Mouse (Mus musculus) embryo, embryonic 10.5 days (tissue): Measurements from ENCODE around the gene Arhgef19.

ENCODE experiments used
- DNase-seq: peaks from one replicate; pipeline ENCODE4 v3.0.0-alpha.2; 2015; ENCODE audit warnings: low spot score

Arhgef19 gene

DNA sequence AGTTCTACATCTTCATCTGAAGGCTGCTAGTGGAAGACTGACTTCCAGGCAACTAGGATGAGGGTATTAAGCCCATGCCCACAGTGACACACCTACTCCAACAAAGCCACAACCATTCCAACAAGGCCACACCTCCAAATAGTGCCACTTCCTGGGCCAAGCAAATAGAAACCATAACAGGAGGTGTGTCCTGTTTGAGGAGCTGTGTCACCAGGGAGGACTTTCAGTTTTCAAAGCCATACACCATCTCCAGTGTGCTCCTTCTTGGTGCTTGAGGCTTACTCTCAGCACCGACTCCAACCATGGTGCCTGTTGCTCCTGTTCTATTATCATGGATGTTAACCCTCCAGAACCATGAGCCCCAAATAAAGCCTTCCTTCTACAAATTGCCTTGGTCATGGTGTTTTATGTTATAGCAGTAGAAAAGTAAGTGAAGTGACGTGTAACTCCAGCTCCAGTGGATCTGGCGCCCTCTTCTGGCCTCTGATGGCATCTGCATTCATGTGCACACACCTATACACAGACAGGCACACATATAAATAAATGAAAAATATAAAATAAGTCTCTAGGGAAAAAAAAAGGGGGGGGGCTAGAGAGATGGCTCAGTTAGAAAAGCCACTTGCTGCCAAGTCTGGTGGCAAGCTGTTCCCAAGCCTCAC lies 26.8 kb downstream of the Arhgef19 start:
- no peak for DNase-seq

GRCm38 (mm10) chr4:141267250-141267649 lies 28.0 kb downstream of the Arhgef19 start:
- no peak for DNase-seq

DNA sequence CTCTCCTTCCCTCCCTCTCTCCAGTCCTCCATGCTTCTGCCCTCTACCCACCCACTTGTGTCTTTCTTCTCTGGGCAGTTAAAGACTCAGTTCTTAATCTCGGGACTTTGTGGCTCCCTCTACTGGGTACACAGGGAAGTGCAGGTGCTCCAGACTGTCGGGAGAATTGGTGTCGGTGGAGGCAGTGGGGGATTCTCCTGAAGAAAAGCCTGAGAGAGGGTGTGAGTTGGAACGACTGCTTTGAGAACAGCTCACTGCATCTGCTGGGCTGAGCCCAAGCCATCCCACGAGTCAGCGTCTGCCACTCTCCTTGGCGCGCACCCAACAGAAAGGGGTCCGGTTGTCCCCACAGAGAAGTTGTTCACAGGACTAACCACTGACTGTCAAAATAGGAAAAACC lies 28.5 kb downstream of the Arhgef19 start:
- DNase-seq, result peak; percentile 83

DNA sequence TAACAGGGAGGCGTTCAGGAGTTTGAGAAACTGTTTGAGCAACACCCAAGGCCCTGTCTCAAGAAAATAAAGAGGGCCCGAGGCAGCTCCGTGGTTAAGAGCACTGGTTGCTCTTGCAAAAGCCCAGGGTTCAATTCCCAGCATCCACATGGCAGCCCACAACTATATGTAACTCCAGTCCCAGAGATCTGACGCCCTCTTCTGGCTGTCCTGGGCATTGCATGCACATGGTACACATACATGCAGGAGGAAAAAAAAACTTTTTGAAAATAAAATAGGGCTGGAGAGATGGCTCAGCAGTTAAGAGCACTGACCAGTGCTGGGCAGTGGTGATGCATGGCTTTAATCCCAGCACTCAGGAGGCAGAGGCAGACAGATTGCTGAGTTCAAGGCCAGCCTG lies 29.1 kb downstream of the Arhgef19 start:
- no peak for DNase-seq

GRCm38 (mm10) chr4:141269080-141269479 lies 29.8 kb downstream of the Arhgef19 start:
- no peak for DNase-seq

DNA sequence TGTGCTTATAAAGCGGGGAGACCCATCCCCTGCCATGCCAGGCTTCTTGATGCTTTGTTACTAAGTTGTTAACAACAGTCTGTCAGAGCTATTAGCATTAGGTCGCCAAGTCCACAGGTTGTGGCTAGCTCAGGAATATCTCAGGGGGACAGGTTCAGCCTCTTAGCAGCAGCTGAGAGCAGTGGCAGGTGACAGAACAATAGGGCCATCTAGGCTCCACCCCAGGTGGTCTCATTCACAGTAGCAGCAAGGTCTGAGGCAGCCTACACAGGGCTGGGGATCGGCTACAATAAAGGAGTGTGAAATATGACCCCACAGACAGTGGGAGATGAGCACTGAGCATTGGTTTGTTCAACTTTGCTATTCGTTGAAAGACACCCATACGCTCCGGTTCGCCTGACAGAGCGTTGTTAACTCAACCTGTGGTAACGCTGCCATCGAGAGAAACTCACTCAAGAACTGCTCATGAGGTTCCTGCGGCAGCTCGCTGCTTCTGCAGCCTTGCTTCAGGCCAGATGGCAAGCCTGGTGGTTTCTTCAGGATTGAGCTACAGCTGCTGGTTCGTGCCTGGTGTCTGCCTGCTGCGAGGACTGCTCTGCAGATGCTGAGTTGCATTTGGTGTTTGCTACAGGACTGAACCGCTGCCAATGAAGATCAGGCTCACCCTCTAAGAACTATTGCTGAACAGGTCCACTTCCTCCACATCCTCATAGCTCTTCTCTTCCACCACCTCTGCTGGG lies 31.1 kb downstream of the Arhgef19 start:
- DNase-seq, result no peak

- DNase-seq, result no peak
Measured at GRCm38 (mm10) chr4:141271228-141271627, 31.9 kb downstream of the Arhgef19 start.

DNA sequence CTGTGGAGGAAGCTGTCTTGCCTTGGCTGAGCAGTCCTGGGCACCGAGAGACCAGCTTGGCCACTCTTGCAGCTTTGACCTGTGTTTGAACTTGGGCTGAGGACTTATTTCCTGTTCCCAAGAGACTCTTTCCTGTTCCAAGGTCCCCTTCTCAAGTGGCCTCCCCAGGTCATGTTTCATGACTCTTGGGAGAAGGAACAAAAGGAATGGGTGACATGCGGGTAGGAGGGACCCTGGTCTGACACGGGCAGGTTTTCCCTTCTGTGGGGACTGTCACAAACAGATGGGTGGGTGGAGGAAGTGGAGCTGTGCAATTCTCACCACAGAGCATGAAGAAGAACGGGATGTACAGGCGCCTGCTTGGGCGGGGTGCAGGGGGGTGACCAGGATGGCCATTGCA lies 32.4 kb downstream of the Arhgef19 start:
- no peak for DNase-seq

- no peak for DNase-seq
Measured at GRCm38 (mm10) chr4:141272878-141273277, 33.6 kb downstream of the Arhgef19 start.

GRCm38 (mm10) chr4:141273296-141273695 lies 34.0 kb downstream of the Arhgef19 start:
- peak; percentile 91 for DNase-seq

DNA sequence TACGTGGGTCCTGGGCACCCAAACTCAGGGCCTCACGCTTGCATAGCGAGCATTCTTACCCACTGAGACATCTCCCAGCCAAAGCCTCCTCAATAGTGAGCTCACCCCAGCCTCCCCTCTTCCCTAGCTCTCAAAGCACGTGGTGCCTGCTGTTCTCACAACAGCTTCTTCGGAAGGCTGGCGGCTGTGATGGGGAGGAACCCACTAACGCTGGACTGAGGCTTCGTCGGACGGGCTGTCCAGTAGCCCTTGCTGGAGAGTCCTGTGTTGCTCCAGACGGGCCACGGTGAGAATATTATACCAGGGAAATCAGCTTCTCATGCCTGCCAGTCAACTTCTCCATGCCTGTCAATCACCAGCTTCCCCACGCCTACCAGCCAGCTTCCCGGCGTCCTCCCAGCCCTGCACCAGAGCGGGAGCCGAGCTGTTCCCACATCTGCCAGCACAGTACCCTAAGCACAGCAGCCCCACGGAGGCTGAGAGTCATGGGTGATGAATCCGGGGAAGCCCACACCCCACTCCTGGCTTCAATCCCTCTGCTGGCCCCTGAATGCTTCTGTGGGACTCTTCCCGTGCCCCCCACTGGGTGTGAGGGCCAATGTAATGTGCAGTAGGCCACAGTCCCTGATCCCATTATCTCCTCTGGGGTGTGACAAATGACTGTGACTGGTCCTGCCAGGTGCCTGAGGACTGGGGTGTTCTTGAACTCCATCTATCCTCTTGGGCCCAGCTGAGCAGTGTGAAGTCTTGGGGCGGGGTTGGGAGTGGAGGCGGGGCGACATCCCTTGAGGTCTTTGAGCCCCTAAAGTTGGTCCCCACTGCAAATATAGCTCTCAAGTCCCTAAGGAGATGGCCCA lies 35.4 kb downstream of the Arhgef19 start:
- DNase-seq, result no peak

GRCm38 (mm10) chr4:141277157-141277556 lies 37.9 kb downstream of the Arhgef19 start:
- no peak for DNase-seq

DNA sequence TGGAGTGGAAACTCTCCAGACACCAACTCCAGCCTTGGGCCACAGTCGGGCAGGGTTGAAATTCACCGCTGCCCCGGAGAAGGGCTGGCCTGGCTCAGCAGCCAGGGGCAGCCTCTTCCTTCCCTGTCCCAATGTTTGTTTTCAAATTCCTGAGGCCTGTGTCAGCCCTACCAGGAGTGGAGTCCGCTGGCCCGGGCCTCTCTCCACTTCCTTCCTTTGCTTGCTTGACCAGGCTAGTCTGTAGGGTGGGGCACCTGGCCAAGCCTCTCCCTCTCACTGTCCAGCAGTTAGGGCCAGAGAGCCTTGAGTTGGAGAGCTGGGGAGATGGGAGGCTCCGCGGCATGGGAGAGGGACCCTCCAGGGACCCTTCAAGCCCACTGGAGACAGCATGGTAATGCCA lies 38.9 kb downstream of the Arhgef19 start:
- no peak for DNase-seq

GRCm38 (mm10) chr4:141279327-141279726 lies 40.0 kb downstream of the Arhgef19 start:
- DNase-seq, result no peak

DNA sequence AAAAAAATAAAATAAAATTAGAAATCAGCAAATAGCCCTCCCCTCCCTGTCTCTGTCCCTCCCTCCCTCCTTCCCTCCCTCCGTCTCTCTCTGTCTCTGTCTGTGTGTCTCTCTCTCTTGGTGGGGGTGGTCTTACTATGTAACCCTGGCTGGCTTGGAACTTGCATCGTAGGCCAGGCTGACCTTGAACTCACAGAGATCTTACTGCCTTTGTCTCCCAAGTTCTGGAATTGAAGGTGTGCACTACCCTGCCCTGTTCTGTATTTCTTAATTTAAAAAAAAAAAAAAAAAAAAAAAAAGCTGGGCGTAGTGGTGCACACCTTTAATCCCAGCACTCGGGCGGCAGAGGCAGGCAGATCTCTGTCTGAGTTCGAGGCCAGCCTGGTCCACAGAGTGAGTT lies 40.5 kb downstream of the Arhgef19 start:
- no peak for DNase-seq

GRCm38 (mm10) chr4:141280471-141280870 lies 41.2 kb downstream of the Arhgef19 start:
- DNase-seq, result no peak

GRCm38 (mm10) chr4:141281153-141281552 lies 41.9 kb downstream of the Arhgef19 start:
- no peak for DNase-seq

- no peak for DNase-seq
Measured at GRCm38 (mm10) chr4:141281578-141281977, 42.3 kb downstream of the Arhgef19 start.

DNA sequence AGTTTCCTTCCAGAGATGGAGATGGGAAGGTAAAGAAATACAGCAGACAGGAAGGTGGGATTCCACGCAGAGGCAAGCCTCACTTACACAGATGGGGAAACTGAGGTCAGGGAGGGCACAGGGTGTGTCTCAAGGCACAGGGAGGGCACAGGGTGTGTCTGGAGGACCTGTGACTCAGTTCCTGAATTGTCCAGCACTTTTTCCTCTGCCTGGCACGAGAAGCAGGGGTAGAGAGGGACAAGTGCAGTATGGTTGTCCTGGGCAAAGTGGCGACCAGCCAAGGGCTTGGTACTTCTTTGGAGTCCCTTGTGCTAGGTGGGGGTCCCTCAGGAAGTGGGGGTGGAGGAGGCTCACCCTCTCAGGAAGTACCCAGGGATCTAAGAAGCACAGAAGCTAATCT lies 42.8 kb downstream of the Arhgef19 start:
- DNase-seq, result no peak

DNA sequence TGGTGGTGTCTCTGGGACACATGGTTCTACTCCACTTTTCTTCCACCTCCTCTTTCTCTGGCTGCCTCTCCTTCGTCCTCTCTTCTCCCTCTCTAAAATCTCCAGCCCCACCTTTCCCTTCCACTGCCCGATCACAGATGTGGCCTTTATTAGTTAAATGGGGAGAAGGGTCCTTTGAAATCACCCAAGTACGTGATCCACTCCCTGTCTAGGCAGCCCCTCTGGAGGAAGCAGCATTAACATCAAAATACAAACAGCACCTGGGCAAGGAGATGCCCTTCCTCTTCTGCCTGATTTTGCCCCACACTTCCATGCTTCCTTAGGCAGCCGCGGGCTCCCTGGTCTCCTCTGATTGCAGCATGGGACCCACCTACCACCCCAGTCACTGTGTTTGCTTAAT lies 43.3 kb downstream of the Arhgef19 start:
- no peak for DNase-seq

DNA sequence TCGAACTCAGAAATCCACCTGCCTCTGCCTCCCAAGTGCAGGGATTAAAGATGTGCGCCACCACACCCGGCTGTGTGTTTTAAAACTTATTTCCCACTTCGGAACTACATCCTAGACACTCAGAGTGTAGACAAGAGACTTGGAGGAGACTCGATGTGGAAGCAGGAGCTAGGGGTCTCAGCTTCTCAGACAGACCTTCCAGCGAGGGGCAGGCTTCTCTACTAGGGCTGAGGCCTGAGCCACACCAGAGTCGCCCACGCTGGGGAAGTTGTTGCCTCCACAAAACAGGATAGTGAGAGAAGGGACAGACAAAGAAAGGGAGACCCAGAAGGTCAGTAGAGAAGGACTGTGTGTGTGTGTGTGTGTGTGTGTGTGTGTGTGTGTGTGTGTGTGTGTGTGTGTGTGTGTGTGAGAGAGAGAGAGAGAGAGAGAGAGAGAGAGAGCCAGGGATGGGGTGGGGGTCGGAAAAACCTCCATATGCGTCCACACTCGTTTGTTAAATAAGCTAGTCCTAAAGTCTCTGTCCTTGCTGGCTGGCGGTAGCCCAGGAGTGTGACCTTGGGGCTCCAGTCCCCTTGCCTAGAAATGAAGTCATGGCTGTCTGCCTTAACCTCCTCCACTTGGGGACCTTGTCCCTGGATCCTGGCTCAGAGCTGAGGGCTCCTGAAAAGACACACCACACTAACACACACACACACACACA lies 44.0 kb downstream of the Arhgef19 start:
- DNase-seq, result no peak

DNA sequence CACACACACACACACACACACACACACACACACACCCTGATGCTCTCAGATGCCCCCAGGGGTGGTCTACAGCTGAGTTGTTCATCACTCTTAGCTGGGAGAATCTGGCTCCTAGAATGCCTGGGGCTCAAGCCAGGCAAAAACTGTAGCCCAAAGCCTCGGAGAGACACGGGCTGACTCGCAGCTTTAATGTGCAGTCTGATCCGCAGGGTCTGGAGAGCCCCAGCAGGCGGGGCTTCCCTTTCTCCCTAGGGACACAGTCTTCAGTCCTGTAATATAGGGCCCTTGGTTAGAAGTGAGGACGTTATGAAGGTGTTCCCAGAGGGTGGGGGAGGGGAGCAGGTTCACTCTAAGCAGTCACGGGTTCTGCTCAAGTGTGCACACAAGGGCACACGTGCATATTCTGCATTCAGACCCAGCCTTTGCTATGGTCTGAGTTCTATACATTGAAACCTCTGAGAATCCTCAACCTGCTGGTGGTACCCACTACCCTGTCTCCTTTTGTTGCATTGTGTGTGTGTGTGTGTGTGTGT lies 44.6 kb downstream of the Arhgef19 start:
- no peak for DNase-seq
